Mouse (Mus musculus) kidney, adult 8-10 months (tissue): ENCODE measurements around the gene Eif2s3x.
"Not testable (repeated sequence)": the region's sequence is repeated elsewhere in the genome, so short reads cannot be mapped to it uniquely, and the experiment has no call there.

Source experiments
- DNase-seq, 2 experiments: peaks; one replicate each; pipeline ENCODE4 v3.0.0; 2022

Eif2s3x gene

GRCm38 (mm10) chrX:94212597-94213321, at the start of gene Eif2s3x:
Eif2s3x (minus strand) TSS chrX:94212862.
- peak; percentile 80 to 84 for DNase-seq

GRCm38 (mm10) chrX:94235601-94236000, 22.9 kb upstream of the Eif2s3x start:
- no peak for DNase-seq

- peak in 1 of 2 experiments; percentile 4 for DNase-seq
These were observed 22.5 kb upstream of the Eif2s3x start for GRCm38 (mm10) chrX:94235190-94235555.

GRCm38 (mm10) chrX:94234532-94235189, 22.0 kb upstream of the Eif2s3x start, which contains the start of gene Klhl15:
Klhl15 (plus strand) TSS chrX:94234599.
- peak; percentile 77 to 81 for DNase-seq

GRCm38 (mm10) chrX:94233936-94234531, 21.4 kb upstream of the Eif2s3x start:
- DNase-seq = peak in 1 of 2 experiments; percentile 8

GRCm38 (mm10) chrX:94233432-94233831, 20.8 kb upstream of the Eif2s3x start:
- DNase-seq = no peak

GRCm38 (mm10) chrX:94213384-94213783, 722 bp upstream of the Eif2s3x start:
- no peak for DNase-seq

GRCm38 (mm10) chrX:94212264-94212596, 432 bp downstream of the Eif2s3x start:
- no peak for DNase-seq

GRCm38 (mm10) chrX:94197789-94198188, 14.9 kb downstream of the Eif2s3x start:
- no peak for DNase-seq

- not testable (repeated sequence) for DNase-seq
These were observed 18.8 kb downstream of the Eif2s3x start for GRCm38 (mm10) chrX:94193901-94194300.

- DNase-seq = no peak
These were observed 27.5 kb downstream of the Eif2s3x start for GRCm38 (mm10) chrX:94185156-94185555.

GRCm38 (mm10) chrX:94183814-94184213, 28.8 kb downstream of the Eif2s3x start:
- DNase-seq = no peak

- DNase-seq = peak; percentile 89 to 95
These were observed 34.8 kb downstream of the Eif2s3x start for GRCm38 (mm10) chrX:94177715-94178340.

GRCm38 (mm10) chrX:94169348-94169747, 43.3 kb downstream of the Eif2s3x start:
- DNase-seq = no peak

GRCm38 (mm10) chrX:94152251-94152830, 60.3 kb downstream of the Eif2s3x start:
- DNase-seq = no peak

GRCm38 (mm10) chrX:94150471-94150870, 62.2 kb downstream of the Eif2s3x start:
- no peak for DNase-seq

GRCm38 (mm10) chrX:94142004-94142771, 70.5 kb downstream of the Eif2s3x start:
- no peak for DNase-seq

- no peak for DNase-seq
These were observed 72.6 kb downstream of the Eif2s3x start for GRCm38 (mm10) chrX:94140080-94140479.
